Mouse (Mus musculus): ENCODE data around the gene Tesmin. TPM values are rescaled to one million over a fixed set of nuclear protein-coding genes. Genes with fewer than 3 reads are reported as not detected.

Gene Tesmin
- polyA plus RNA-seq, 1 experiment from 2014 or later = 0.37 TPM

DNA sequence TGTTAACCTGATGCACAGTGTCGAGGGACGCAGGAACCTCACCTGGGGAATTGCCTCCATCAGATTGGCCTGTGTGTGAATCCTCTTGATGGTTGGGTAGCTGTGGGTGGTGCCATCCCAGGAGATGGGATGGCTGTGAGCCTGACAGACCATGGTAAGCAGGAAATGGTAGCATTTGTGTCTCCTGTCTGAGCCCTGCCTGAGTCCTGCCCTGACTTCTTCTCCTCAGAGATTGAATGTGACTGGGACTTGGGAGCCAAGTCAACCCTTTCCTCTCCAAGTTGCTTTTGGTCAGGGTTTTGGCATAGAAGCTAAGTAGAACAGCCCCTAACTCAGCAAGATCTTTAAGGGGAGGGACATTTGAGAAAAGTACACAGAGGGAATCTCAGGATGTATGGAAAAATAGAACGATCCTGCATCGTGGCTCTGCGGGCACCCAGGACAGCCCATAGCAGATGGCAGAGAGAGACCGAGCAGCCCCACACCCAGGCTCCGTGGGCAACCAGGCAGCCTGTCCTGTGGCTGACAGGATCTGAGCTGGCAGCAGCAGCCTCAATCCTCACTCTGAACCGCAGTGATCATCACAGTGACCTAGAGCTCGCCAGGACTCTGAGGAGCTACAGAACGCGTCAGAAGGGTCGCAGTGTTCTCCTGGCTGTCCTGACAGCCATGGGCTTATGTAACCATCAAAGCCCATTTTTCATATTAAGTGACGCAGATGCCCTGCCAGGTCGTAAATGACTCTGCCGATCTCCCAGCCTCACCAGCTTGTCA is 39.6 kb downstream of the Tesmin start:
- WGBS = 84% methylated on average over 15 of the region's 15 CpGs
- DNase-seq = no peak

DNA sequence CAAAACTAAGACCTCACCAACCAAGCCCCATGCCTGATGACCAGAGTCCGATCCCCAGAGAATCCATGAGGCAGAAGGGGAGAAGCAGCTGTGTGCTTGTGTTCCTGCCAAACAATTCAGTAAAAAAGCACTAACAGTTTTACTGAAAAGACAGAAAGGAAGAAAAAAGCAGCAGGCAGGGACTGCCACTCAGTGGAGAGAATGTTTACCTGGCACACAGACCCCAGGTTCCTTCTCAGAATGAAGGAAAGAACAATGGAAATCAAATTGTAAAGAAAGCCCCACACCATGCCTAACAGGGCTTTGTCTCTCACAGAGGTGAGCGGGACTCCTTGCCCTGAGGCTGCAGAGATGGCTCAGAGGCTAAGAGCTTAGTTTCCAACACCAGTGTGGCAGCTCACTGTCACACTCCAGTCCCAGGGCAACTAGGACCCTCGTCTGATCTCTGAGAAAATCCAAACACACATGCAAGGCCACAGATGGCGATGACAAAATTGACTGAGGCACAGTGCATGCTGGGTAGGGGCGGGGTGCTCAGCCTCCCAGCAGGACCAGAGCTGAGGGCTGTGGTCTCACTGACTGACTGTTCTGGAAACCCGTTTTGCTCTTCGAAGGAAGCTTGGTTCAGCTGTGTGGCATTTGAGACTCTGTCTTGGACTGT is 40.6 kb downstream of the Tesmin start:
- no peak overlapping the region for H3K4me2 ChIP-seq (ENCODE audit: low read length)
- ATAC-seq (ENCODE audit: low FRiP score, low TSS enrichment) (no peak), DNase-seq (peak; percentile 54)
- no peaks in the 10 kb centered on the region for H3K36me3 ChIP-seq (ENCODE audit: control insufficient read depth, insufficient read depth, low read length)
- H3K9me3 ChIP-seq (ENCODE audit: control insufficient read depth, low read length) = no peaks in the 10 kb centered on the region
- H3K4me3 ChIP-seq (replicated peaks; ENCODE audit: low read depth, low read length) = no peak overlapping the region
- WGBS = 42% methylated on average over 7 of the region's 7 CpGs
- H3K27ac ChIP-seq (replicated peaks; ENCODE audit: low read depth, low read length) = peak overlapping the region; percentile 72
- peak overlapping the region; percentile 23; the same call in 1 of the 2 replicates for H3K9ac ChIP-seq (replicated peaks; ENCODE audit: low read length)
- peaks cover 5% of the 10 kb centered on the region; the same call in 1 of the 2 replicates for H3K4me1 ChIP-seq (ENCODE audit: control insufficient read depth, insufficient read depth, low read length)
- H3K27me3 ChIP-seq (ENCODE audit: control insufficient read depth, insufficient read depth, low read length) = no peaks in the 10 kb centered on the region

More for the DNA sequence above, 39.6 kb downstream of the Tesmin start:
- no peak for ATAC-seq (ENCODE audit: low FRiP score, low TSS enrichment)
- Histone ChIP-seq H3K4me1 (ENCODE audit: control insufficient read depth, insufficient read depth, low read length) (peaks cover 5% of the 10 kb centered on the region; the same call in 1 of the 2 replicates), H3K4me3 (replicated peaks; ENCODE audit: low read depth, low read length) (no peak overlapping the region), H3K27ac (replicated peaks; ENCODE audit: low read depth, low read length) (no peak overlapping the region), H3K36me3 (ENCODE audit: control insufficient read depth, insufficient read depth, low read length) (no peaks in the 10 kb centered on the region), H3K27me3 (ENCODE audit: control insufficient read depth, insufficient read depth, low read length) (no peaks in the 10 kb centered on the region), H3K9ac (replicated peaks; ENCODE audit: low read length) (no peak overlapping the region), H3K4me2 (ENCODE audit: low read length) (no peak overlapping the region), H3K9me3 (ENCODE audit: control insufficient read depth, low read length) (no peaks in the 10 kb centered on the region)

DNA sequence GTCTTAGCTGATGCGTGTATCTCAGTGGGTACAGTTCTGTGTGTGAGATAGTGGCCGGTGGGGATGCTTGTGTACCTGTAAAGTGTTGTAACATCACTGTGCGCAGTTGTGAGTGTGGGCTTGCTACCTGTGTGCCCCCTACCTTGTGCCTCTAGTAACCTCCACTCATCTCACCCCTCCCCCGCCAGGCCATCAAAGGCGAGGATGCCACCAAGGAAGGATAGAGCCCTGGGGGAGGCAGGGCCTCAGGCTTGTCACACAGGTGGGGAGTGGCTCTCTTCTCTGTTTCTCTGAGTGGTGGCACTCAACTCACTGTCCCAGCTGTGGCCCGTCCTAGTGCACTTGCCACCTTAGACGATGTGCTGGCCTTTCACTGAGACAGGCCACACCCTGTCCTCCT is 42.4 kb downstream of the Tesmin start:
- Histone ChIP-seq H3K9ac (replicated peaks; ENCODE audit: low read length) (no peak overlapping the region), H3K36me3 (ENCODE audit: control insufficient read depth, insufficient read depth, low read length) (no peaks in the 10 kb centered on the region), H3K27ac (replicated peaks; ENCODE audit: low read depth, low read length) (no peak overlapping the region), H3K27me3 (ENCODE audit: control insufficient read depth, insufficient read depth, low read length) (no peaks in the 10 kb centered on the region), H3K4me3 (replicated peaks; ENCODE audit: low read depth, low read length) (no peak overlapping the region), H3K4me2 (ENCODE audit: low read length) (no peak overlapping the region), H3K4me1 (ENCODE audit: control insufficient read depth, insufficient read depth, low read length) (peaks cover 5% of the 10 kb centered on the region; the same call in 1 of the 2 replicates), H3K9me3 (ENCODE audit: control insufficient read depth, low read length) (no peaks in the 10 kb centered on the region)
- DNase-seq = no peak
- ATAC-seq (ENCODE audit: low FRiP score, low TSS enrichment) = no peak
- 81% methylated on average over 7 of the region's 7 CpGs for WGBS

DNA sequence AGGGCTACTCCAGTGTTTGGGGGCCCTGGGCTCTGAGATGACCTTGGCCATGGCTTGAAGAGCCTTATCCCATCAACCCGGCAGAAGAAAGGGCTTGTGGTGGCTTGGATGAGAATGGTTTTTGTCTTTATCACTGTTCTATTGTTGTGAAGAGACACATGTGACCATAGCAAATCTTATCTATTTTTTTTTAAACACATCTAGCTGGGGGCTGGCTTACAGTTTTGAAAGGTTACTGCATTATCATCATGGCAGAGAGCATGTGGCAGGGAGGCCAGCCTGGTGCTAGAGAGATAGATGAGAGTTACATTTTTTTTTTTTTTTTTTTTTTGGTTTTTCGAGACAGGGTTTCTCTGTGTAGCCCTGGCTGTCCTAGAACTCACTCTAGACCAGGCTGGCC is 43.3 kb downstream of the Tesmin start:
- no peak overlapping the region for H3K4me2 ChIP-seq (ENCODE audit: low read length)
- H3K27ac ChIP-seq (replicated peaks; ENCODE audit: low read depth, low read length) = no peak overlapping the region
- H3K36me3 ChIP-seq (ENCODE audit: control insufficient read depth, insufficient read depth, low read length) = no peaks in the 10 kb centered on the region
- ATAC-seq (ENCODE audit: low FRiP score, low TSS enrichment) (no peak), DNase-seq (no peak)
- H3K9ac ChIP-seq (replicated peaks; ENCODE audit: low read length) = no peak overlapping the region
- no peak overlapping the region for H3K4me3 ChIP-seq (replicated peaks; ENCODE audit: low read depth, low read length)
- no peaks in the 10 kb centered on the region for H3K27me3 ChIP-seq (ENCODE audit: control insufficient read depth, insufficient read depth, low read length)
- H3K4me1 ChIP-seq (ENCODE audit: control insufficient read depth, insufficient read depth, low read length) = peaks cover 5% of the 10 kb centered on the region; the same call in 1 of the 2 replicates
- H3K9me3 ChIP-seq (ENCODE audit: control insufficient read depth, low read length) = no peaks in the 10 kb centered on the region
- 62% methylated on average over 1 of the region's 2 CpGs for WGBS

DNA sequence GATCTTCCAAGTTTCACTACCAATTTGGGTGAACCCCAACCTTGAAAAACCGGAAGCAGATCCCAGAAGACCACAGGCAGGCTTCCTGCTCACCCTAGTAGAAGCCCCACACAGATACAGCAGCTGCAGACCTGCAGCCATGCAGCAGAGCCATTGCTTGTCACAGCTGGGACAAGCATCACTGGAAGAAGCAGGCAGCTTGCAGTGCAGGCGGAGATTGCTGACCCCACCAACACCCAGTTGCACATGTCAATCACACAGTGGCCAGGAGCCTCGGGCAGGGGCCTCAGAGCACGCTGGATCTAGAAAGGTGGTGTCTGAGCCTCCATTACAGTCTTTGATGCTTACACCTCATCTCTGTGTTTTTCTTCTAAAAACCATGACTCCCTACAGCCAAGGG is 45.5 kb downstream of the Tesmin start:
- no peak for DNase-seq

DNA sequence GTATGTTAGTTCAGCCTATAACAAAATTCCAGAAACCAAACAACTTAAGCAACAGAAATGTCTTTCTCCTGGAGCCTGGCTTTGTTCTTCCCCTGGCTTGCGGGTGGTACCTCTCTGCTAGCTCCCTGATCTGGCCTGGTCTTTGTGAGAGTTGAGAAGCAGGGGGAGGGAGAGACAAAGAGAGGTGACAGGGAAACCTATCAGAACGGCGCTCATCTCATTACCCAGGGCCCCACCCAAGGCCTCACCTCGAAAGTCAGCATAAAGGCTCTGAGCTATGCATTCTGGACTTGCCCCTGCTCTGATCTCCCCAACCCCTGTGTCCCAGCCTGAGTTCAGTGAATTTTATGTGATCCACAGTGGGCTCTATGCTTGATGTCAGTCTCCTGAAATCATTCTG is 46.0 kb downstream of the Tesmin start:
- Histone ChIP-seq H3K27ac (replicated peaks; ENCODE audit: low read depth, low read length) (no peak overlapping the region), H3K9ac (replicated peaks; ENCODE audit: low read length) (no peak overlapping the region), H3K4me3 (replicated peaks; ENCODE audit: low read depth, low read length) (no peak overlapping the region), H3K36me3 (ENCODE audit: control insufficient read depth, insufficient read depth, low read length) (no peaks in the 10 kb centered on the region), H3K9me3 (ENCODE audit: control insufficient read depth, low read length) (no peaks in the 10 kb centered on the region), H3K4me1 (ENCODE audit: control insufficient read depth, insufficient read depth, low read length) (no peaks in the 10 kb centered on the region), H3K27me3 (ENCODE audit: control insufficient read depth, insufficient read depth, low read length) (no peaks in the 10 kb centered on the region), H3K4me2 (ENCODE audit: low read length) (no peak overlapping the region)
- WGBS = 46% methylated on average over 4 of the region's 4 CpGs
- no peak for DNase-seq
- ATAC-seq (ENCODE audit: low FRiP score, low TSS enrichment) = no peak

More for the DNA sequence above, 45.5 kb downstream of the Tesmin start:
- 45% methylated on average over 4 of the region's 4 CpGs for WGBS
- Histone ChIP-seq H3K4me3 (replicated peaks; ENCODE audit: low read depth, low read length) (no peak overlapping the region), H3K9ac (replicated peaks; ENCODE audit: low read length) (no peak overlapping the region), H3K36me3 (ENCODE audit: control insufficient read depth, insufficient read depth, low read length) (no peaks in the 10 kb centered on the region), H3K9me3 (ENCODE audit: control insufficient read depth, low read length) (no peaks in the 10 kb centered on the region), H3K4me1 (ENCODE audit: control insufficient read depth, insufficient read depth, low read length) (peaks cover 3% of the 10 kb centered on the region; the same call in 1 of the 2 replicates), H3K27ac (replicated peaks; ENCODE audit: low read depth, low read length) (no peak overlapping the region), H3K27me3 (ENCODE audit: control insufficient read depth, insufficient read depth, low read length) (no peaks in the 10 kb centered on the region), H3K4me2 (ENCODE audit: low read length) (no peak overlapping the region)
- ATAC-seq (ENCODE audit: low FRiP score, low TSS enrichment) = no peak

DNA sequence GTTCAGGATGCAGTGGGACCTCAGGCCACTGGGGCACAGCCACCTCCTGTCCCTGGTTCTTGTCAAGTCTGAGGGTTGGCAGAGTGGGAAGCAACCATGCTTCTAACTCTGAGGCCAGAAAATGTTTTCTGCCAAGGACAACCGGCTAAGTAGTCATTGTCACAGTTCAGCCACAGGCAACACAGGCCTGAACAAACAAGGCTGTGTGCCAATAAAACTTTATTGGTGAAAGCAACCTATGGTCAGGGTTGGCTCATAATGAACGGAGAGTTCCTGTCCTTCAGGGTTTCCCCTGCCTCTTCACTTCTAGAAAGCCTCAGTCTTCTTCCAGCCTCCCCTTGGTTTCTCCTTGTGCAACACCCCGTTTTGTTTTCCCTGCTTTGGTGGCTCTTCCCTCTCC is 47.2 kb downstream of the Tesmin start:
- ATAC-seq (ENCODE audit: low FRiP score, low TSS enrichment) = no peak

DNA sequence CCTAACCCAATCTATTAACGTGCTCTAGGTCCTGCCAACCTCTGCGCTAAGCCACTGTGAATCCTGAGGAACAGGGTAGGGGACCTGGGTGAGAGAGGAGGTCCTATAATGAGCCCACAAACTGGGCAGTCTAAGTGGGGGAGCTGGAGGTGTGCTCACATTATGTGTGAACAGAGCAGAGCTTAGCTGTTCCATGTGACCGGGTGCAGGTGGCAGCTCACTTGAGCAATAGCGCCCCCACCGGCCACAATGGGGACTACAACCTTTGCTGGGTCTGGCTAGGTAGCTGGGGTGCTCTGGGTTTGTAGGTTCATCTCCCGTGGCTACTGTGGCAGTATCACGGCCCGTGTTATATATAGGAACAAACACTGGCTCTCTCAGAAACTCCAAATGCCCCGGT is 48.2 kb downstream of the Tesmin start:
- no peak for DNase-seq
- no peaks in the 10 kb centered on the region for H3K9me3 ChIP-seq (ENCODE audit: control insufficient read depth, low read length)
- no peaks in the 10 kb centered on the region for H3K4me1 ChIP-seq (ENCODE audit: control insufficient read depth, insufficient read depth, low read length)
- H3K4me2 ChIP-seq (ENCODE audit: low read length) = no peak overlapping the region
- H3K4me3 ChIP-seq (replicated peaks; ENCODE audit: low read depth, low read length) = no peak overlapping the region
- no peaks in the 10 kb centered on the region for H3K27me3 ChIP-seq (ENCODE audit: control insufficient read depth, insufficient read depth, low read length)
- no peaks in the 10 kb centered on the region for H3K36me3 ChIP-seq (ENCODE audit: control insufficient read depth, insufficient read depth, low read length)
- no peak overlapping the region for H3K9ac ChIP-seq (replicated peaks; ENCODE audit: low read length)
- no peak overlapping the region for H3K27ac ChIP-seq (replicated peaks; ENCODE audit: low read depth, low read length)
- 66% methylated on average over 9 of the region's 9 CpGs for WGBS
- ATAC-seq (ENCODE audit: low FRiP score, low TSS enrichment) = no peak

More for the DNA sequence above, 47.2 kb downstream of the Tesmin start:
- H3K27ac ChIP-seq (replicated peaks; ENCODE audit: low read depth, low read length) = no peak overlapping the region
- H3K4me3 ChIP-seq (replicated peaks; ENCODE audit: low read depth, low read length) = no peak overlapping the region
- no peak for DNase-seq
- no peaks in the 10 kb centered on the region for H3K27me3 ChIP-seq (ENCODE audit: control insufficient read depth, insufficient read depth, low read length)
- WGBS = 84% methylated on average over 3 of the region's 3 CpGs
- no peak overlapping the region for H3K9ac ChIP-seq (replicated peaks; ENCODE audit: low read length)
- no peaks in the 10 kb centered on the region for H3K4me1 ChIP-seq (ENCODE audit: control insufficient read depth, insufficient read depth, low read length)
- H3K9me3 ChIP-seq (ENCODE audit: control insufficient read depth, low read length) = no peaks in the 10 kb centered on the region
- no peaks in the 10 kb centered on the region for H3K36me3 ChIP-seq (ENCODE audit: control insufficient read depth, insufficient read depth, low read length)
- H3K4me2 ChIP-seq (ENCODE audit: low read length) = no peak overlapping the region
